Mouse (Mus musculus): ENCODE measurements around the gene Thsd4. TPM values are rescaled to one million over a fixed set of nuclear protein-coding genes. Genes with fewer than 3 reads are reported as not detected.

Gene Thsd4
- polyA plus RNA-seq, 1 experiment, result 4.3 TPM

DNA sequence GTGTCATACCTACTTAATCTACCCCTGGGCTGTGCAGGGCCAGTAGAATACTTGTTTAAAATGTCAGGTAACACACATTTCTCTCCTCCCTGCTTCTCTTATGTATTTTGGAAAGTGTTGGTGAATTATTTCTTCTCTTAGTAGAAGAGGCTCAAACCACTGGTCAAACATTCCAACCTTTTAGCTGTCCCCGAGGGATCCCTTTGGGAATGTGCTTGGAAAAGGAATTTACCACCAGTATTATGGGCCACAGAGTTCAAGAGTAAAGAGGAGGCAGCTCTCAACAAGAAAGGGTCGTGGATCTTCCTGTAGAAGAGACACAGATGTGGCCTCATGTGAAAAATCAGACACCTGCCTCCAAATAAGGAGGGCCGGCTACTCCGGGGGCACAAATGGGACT lies 292.4 kb downstream of the Thsd4 start:
- no peak for TF ChIP-seq CTCF (IDR thresholded peaks at IDR 0.05; ENCODE audit: borderline replicate concordance, control insufficient read depth, extremely low read depth, insufficient read depth, low read length, poor library complexity)
- TF ChIP-seq POLR2A (IDR thresholded peaks at IDR 0.05; ENCODE audit: control insufficient read depth, extremely low read depth, insufficient read depth, low read length, poor library complexity), result no peak
- Histone ChIP-seq H3K36me3 (ENCODE audit: control insufficient read depth, insufficient read depth, low read length) (no peaks in the 10 kb centered on the region), H3K4me3 (ENCODE audit: control insufficient read depth, insufficient read depth, low read length) (no peak overlapping the region), H3K27me3 (ENCODE audit: control insufficient read depth, insufficient read depth, low read length) (no peaks in the 10 kb centered on the region), H3K4me1 (replicated peaks; ENCODE audit: control insufficient read depth, insufficient read depth, low read length) (no peaks in the 10 kb centered on the region), H3K27ac (ENCODE audit: control insufficient read depth, insufficient read depth, low read length) (no peak overlapping the region)
- WGBS, result 93% methylated on average over 4 of the region's 4 CpGs
- DNase-seq, result no peak

DNA sequence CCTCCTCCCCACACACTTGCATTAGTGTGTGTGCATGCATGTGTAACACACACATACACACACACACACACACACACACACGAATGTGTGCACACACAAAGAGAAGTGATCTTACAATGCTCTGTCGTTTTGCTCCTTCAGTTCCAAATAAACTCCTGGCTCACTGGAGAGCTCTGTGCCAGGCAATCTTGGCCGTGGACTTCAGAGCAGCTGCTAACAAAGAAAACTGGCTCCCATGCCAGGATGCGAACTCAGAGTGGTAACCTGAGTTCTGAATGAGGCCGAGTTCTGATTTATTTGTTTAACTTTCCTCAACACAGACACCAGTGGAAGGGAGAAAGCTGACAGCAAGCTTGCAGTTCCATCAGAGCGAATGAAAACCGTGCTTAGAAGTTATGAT lies 294.1 kb downstream of the Thsd4 start:
- Histone ChIP-seq H3K36me3 (ENCODE audit: control insufficient read depth, insufficient read depth, low read length) (no peaks in the 10 kb centered on the region), H3K4me3 (ENCODE audit: control insufficient read depth, insufficient read depth, low read length) (no peak overlapping the region), H3K27ac (ENCODE audit: control insufficient read depth, insufficient read depth, low read length) (no peak overlapping the region), H3K4me1 (replicated peaks; ENCODE audit: control insufficient read depth, insufficient read depth, low read length) (no peaks in the 10 kb centered on the region), H3K27me3 (ENCODE audit: control insufficient read depth, insufficient read depth, low read length) (no peaks in the 10 kb centered on the region)
- TF ChIP-seq POLR2A (IDR thresholded peaks at IDR 0.05; ENCODE audit: control insufficient read depth, extremely low read depth, insufficient read depth, low read length, poor library complexity), result no peak
- no peak for TF ChIP-seq CTCF (IDR thresholded peaks at IDR 0.05; ENCODE audit: borderline replicate concordance, control insufficient read depth, extremely low read depth, insufficient read depth, low read length, poor library complexity)
- 89% methylated on average over 7 of the region's 7 CpGs for WGBS
- no peak for DNase-seq

- Histone ChIP-seq H3K27me3 (ENCODE audit: control insufficient read depth, insufficient read depth, low read length) (no peaks in the 10 kb centered on the region), H3K36me3 (ENCODE audit: control insufficient read depth, insufficient read depth, low read length) (no peaks in the 10 kb centered on the region), H3K27ac (ENCODE audit: control insufficient read depth, insufficient read depth, low read length) (no peak overlapping the region), H3K4me1 (replicated peaks; ENCODE audit: control insufficient read depth, insufficient read depth, low read length) (no peaks in the 10 kb centered on the region), H3K4me3 (ENCODE audit: control insufficient read depth, insufficient read depth, low read length) (no peak overlapping the region)
- WGBS, result 91% methylated on average over 4 of the region's 4 CpGs
- TF ChIP-seq POLR2A (IDR thresholded peaks at IDR 0.05; ENCODE audit: control insufficient read depth, extremely low read depth, insufficient read depth, low read length, poor library complexity), result no peak
- TF ChIP-seq CTCF (IDR thresholded peaks at IDR 0.05; ENCODE audit: borderline replicate concordance, control insufficient read depth, extremely low read depth, insufficient read depth, low read length, poor library complexity), result no peak
- no peak for DNase-seq
Observed at GRCm38 (mm10) chr9:60226679-60227078, 295.2 kb downstream of the Thsd4 start.

- Histone ChIP-seq H3K27ac (ENCODE audit: control insufficient read depth, insufficient read depth, low read length) (no peak overlapping the region), H3K27me3 (ENCODE audit: control insufficient read depth, insufficient read depth, low read length) (no peaks in the 10 kb centered on the region), H3K4me3 (ENCODE audit: control insufficient read depth, insufficient read depth, low read length) (no peak overlapping the region), H3K4me1 (replicated peaks; ENCODE audit: control insufficient read depth, insufficient read depth, low read length) (no peaks in the 10 kb centered on the region), H3K36me3 (ENCODE audit: control insufficient read depth, insufficient read depth, low read length) (no peaks in the 10 kb centered on the region)
- DNase-seq, result no peak
- WGBS, result 93% methylated on average over 14 of the region's 14 CpGs
- TF ChIP-seq CTCF (IDR thresholded peaks at IDR 0.05; ENCODE audit: borderline replicate concordance, control insufficient read depth, extremely low read depth, insufficient read depth, low read length, poor library complexity), result no peak
- TF ChIP-seq POLR2A (IDR thresholded peaks at IDR 0.05; ENCODE audit: control insufficient read depth, extremely low read depth, insufficient read depth, low read length, poor library complexity), result no peak
Observed at GRCm38 (mm10) chr9:60226155-60226554, 295.7 kb downstream of the Thsd4 start.

GRCm38 (mm10) chr9:60225453-60225852 lies 296.4 kb downstream of the Thsd4 start:
- Histone ChIP-seq H3K4me1 (replicated peaks; ENCODE audit: control insufficient read depth, insufficient read depth, low read length) (no peaks in the 10 kb centered on the region), H3K27ac (ENCODE audit: control insufficient read depth, insufficient read depth, low read length) (no peak overlapping the region), H3K4me3 (ENCODE audit: control insufficient read depth, insufficient read depth, low read length) (no peak overlapping the region), H3K27me3 (ENCODE audit: control insufficient read depth, insufficient read depth, low read length) (no peaks in the 10 kb centered on the region), H3K36me3 (ENCODE audit: control insufficient read depth, insufficient read depth, low read length) (no peaks in the 10 kb centered on the region)
- no peak for DNase-seq
- 76% methylated on average over 7 of the region's 7 CpGs for WGBS
- TF ChIP-seq CTCF (IDR thresholded peaks at IDR 0.05; ENCODE audit: borderline replicate concordance, control insufficient read depth, extremely low read depth, insufficient read depth, low read length, poor library complexity) (no peak), POLR2A (IDR thresholded peaks at IDR 0.05; ENCODE audit: control insufficient read depth, extremely low read depth, insufficient read depth, low read length, poor library complexity) (no peak)

DNA sequence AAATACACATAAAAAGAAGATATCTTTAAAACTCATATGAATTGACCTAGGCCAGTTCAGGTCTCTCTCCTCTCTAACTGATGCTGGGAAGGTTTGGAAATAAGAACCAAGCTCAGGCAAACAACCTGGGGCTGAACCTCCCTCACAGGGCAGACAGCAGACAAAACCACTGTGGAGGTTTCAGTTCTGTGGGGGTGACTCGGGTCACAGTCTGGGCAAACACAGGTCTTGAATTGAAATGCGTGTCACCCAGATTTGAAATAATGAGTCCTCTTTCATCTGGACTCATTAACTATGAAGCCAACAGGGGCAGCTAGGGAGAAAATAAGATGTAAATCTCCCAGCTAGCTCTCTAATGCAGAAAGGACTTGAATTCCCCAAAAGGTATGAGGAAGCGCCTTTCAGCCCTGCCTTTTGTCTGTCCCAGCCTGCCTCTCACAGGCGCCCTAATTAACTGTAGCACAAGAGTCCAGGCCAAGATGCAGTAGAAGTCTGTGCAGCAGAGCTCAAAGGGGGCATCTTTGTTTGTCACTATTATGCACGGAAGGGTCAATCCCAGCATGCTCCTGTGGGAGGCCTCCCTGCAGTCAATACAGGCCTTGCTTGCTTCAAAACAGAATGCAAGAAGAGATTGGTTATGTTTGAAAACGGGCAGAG lies 297.7 kb downstream of the Thsd4 start:
- Histone ChIP-seq H3K27me3 (ENCODE audit: control insufficient read depth, insufficient read depth, low read length) (no peaks in the 10 kb centered on the region), H3K27ac (ENCODE audit: control insufficient read depth, insufficient read depth, low read length) (no peak overlapping the region), H3K4me1 (replicated peaks; ENCODE audit: control insufficient read depth, insufficient read depth, low read length) (no peaks in the 10 kb centered on the region), H3K4me3 (ENCODE audit: control insufficient read depth, insufficient read depth, low read length) (no peak overlapping the region), H3K36me3 (ENCODE audit: control insufficient read depth, insufficient read depth, low read length) (no peaks in the 10 kb centered on the region)
- 80% methylated on average over 6 of the region's 6 CpGs for WGBS
- TF ChIP-seq CTCF (IDR thresholded peaks at IDR 0.05; ENCODE audit: borderline replicate concordance, control insufficient read depth, extremely low read depth, insufficient read depth, low read length, poor library complexity) (no peak), POLR2A (IDR thresholded peaks at IDR 0.05; ENCODE audit: control insufficient read depth, extremely low read depth, insufficient read depth, low read length, poor library complexity) (no peak)
- no peak for DNase-seq

- H3K4me1 ChIP-seq (replicated peaks; ENCODE audit: control insufficient read depth, insufficient read depth, low read length), result no peaks in the 10 kb centered on the region
- H3K27ac ChIP-seq (ENCODE audit: control insufficient read depth, insufficient read depth, low read length), result no peak overlapping the region
- H3K4me3 ChIP-seq (ENCODE audit: control insufficient read depth, insufficient read depth, low read length), result no peak overlapping the region
- no peak for TF ChIP-seq CTCF (IDR thresholded peaks at IDR 0.05; ENCODE audit: borderline replicate concordance, control insufficient read depth, extremely low read depth, insufficient read depth, low read length, poor library complexity)
- no peak for TF ChIP-seq POLR2A (IDR thresholded peaks at IDR 0.05; ENCODE audit: control insufficient read depth, extremely low read depth, insufficient read depth, low read length, poor library complexity)
- no peaks in the 10 kb centered on the region for H3K36me3 ChIP-seq (ENCODE audit: control insufficient read depth, insufficient read depth, low read length)
- WGBS, result 97% methylated on average over 2 of the region's 2 CpGs
- H3K27me3 ChIP-seq (ENCODE audit: control insufficient read depth, insufficient read depth, low read length), result no peaks in the 10 kb centered on the region
- DNase-seq, result no peak
Observed at GRCm38 (mm10) chr9:60220431-60220830, 301.4 kb downstream of the Thsd4 start.
